Mouse (Mus musculus) forebrain, embryonic 13.5 days (tissue): ENCODE data around the gene Insig2. TPM values are rescaled to one million over a fixed set of nuclear protein-coding genes. Genes with fewer than 3 reads are reported as not detected.

Experiments used
- ATAC-seq: fragments of 200-750 bp; cut with Nextera tagmentation; 2 replicates; pipeline ENCODE4 v1.8.0; 2017
- H3K27ac ChIP-seq: fragments of 300-500 bp; sonication (generic); 2 replicates; pipeline ENCODE4 v1.5.1; 2015; ENCODE audit warnings: inconsistent platforms, mild to moderate bottlenecking, moderate library complexity
- H3K27me3 ChIP-seq: fragments of 300-500 bp; sonication (generic); 2 replicates; pipeline ENCODE4 v1.6.1; 2015; ENCODE audit warnings: mild to moderate bottlenecking, inconsistent platforms
- H3K36me3 ChIP-seq: fragments of 300-500 bp; sonication (generic); 2 replicates; pipeline ENCODE4 v1.6.1; 2015; ENCODE audit warnings: mild to moderate bottlenecking, inconsistent platforms; ENCODE audit not compliant: poor library complexity, severe bottlenecking
- H3K4me1 ChIP-seq: fragments of 300-500 bp; sonication (generic); 2 replicates; pipeline ENCODE4 v1.6.1; 2015; ENCODE audit warnings: inconsistent platforms
- H3K4me2 ChIP-seq: fragments of 300-500 bp; sonication (generic); 2 replicates; pipeline ENCODE4 v1.6.1; 2015; ENCODE audit warnings: inconsistent platforms, mild to moderate bottlenecking, moderate library complexity
- H3K4me3 ChIP-seq: fragments of 300-500 bp; sonication (generic); 2 replicates; pipeline ENCODE4 v1.5.1; 2015; ENCODE audit warnings: mild to moderate bottlenecking, inconsistent platforms
- H3K9ac ChIP-seq: fragments of 300-500 bp; sonication (generic); 2 replicates; pipeline ENCODE4 v1.6.1; 2015; ENCODE audit warnings: mild to moderate bottlenecking, inconsistent platforms
- H3K9me3 ChIP-seq: fragments of 300-500 bp; sonication (generic); replicated peaks from 2 replicates; pipeline ENCODE4 v1.6.1; 2016; ENCODE audit warnings: inconsistent platforms
- WGBS: fragments of 180-500 bp; shearing (Covaris S2); methylation state at CpG from one replicate; pipeline ENCODE4 v1.1.7; 2015; 5-methylcytosine and 5-hydroxymethylcytosine counted together
- polyA plus RNA-seq: library from polyadenylated mRNA; unstranded; fragments of >200 nt; fragmentation: Nextera tagmentation; extraction: Ambion mirVana; gene quantifications from 2 replicates; pipeline ENCODE4 v1.2.1, GENCODE M21; 2015

The Insig2 gene
- polyA plus RNA-seq, 1 experiment from 2014 or later: 33.9 TPM

GRCm38 (mm10) chr1:121260171-121260741 lies 72.1 kb downstream of the Insig2 start:
- 63% methylated on average over 9 of the region's 9 CpGs for WGBS
- H3K27ac ChIP-seq: no peak overlapping the region
- no peaks in the 10 kb centered on the region for H3K9me3 ChIP-seq
- H3K36me3 ChIP-seq: no peaks in the 10 kb centered on the region
- no peaks in the 10 kb centered on the region for H3K27me3 ChIP-seq
- no peaks in the 10 kb centered on the region for H3K4me1 ChIP-seq
- H3K4me2 ChIP-seq: no peak overlapping the region
- no peak for ATAC-seq
- no peak overlapping the region for H3K4me3 ChIP-seq
- H3K9ac ChIP-seq: no peak overlapping the region

Other genes with a start within 250 kb of the Insig2 start
- 10.2 and 11.2 TPM in 2 replicates for gene Ccdc93, start 98.5 kb upstream of the Insig2 start, polyA plus RNA-seq
- gene Htr5b, start 195.9 kb upstream of the Insig2 start, polyA plus RNA-seq: 0.09 TPM in 1 of 2 replicates, not detected in the other
- 68.6 and 75.3 TPM in 2 replicates for gene Ddx18, start 235.4 kb upstream of the Insig2 start, polyA plus RNA-seq